Mouse (Mus musculus) thymus, postnatal 4 days (tissue): ENCODE measurements at regions not wholly inside any gene's neighbourhood (a gene's known extent, or its start where the extent isn't known, plus 50 kb on each side); places are given as distances from the start of the nearest gene placed in this dataset.
"Not testable (repeated sequence)": the region's sequence is repeated elsewhere in the genome, so short reads cannot be mapped to it uniquely, and the experiment has no call there.

ENCODE experiments used
- DNase-seq: peaks from one replicate; pipeline ENCODE4 v3.0.0; 2021

- DNase-seq, result no peak
These were observed 56.0 kb downstream of the Ccdc71l start for GRCm38 (mm10) chr12:32434506-32435002.

GRCm38 (mm10) chr12:32435126-32435525, 56.6 kb downstream of the Ccdc71l start:
- DNase-seq, result no peak

- no peak for DNase-seq
These were observed 59.7 kb downstream of the Ccdc71l start for GRCm38 (mm10) chr12:32438209-32438608.

GRCm38 (mm10) chr12:32444770-32445169, 66.3 kb downstream of the Ccdc71l start:
- DNase-seq, result no peak

DNA sequence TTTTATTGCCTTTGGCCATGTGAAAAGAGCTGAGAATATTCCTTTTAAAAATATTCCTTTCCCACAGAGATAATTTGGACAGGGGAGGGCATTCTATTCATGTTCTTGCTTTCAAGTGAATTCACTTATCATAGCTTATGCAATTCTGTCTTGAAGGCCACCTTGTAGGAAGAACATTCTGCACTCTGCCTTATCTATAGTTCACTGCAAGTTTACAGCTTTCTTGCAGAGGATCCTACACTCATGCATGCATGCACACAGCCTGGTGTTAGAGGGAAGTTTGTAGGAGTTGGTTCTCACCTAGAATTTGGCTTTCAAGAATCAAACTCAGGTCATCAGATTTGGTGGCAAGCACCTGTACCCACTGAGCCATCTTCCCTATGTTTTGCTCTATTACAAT, 67.4 kb downstream of the Ccdc71l start:
- DNase-seq, result no peak

GRCm38 (mm10) chr12:32449373-32449772, 70.9 kb downstream of the Ccdc71l start:
- no peak for DNase-seq

DNA sequence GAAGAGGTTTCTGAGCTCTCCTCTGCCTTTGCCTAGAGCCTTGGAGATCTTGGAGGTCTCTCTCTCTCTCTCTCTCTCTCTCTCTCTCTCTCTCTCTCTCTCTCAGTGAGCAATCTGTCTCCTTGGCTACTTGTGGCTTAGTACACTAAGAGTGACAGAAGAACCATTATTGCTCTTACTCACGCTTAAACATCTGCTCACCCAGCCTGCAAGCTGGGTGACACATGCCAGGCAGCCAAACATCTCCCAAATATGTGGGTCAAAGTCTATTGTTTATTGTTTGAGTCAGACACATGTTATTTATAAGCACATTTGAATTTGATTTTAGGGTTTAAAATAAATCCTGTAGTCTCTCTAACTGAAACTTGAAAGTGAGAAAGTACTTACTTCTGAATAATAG, 72.7 kb downstream of the Ccdc71l start:
- no peak for DNase-seq

- DNase-seq, result no peak
These were observed 76.3 kb downstream of the Ccdc71l start for GRCm38 (mm10) chr12:32454794-32455193.

DNA sequence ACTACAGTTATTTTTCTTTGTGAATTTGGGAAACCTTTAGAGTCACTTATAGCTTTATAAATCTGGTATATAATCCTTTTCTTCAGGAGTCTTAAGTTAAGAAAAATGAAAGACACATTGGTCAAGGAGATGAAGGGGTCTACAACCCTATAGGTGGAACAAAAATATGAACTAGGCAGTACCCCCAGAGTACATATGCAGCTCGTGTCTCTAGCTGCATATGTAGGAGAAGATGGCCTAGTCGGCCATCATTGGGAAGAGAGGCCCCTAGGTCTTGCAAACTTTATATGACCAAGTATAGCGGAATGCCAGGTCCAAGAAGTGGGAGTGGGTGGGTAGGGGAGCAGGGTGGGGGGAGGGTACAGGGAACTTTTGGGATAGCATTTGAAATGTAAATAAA, 76.7 kb downstream of the Ccdc71l start:
- DNase-seq, result not testable (repeated sequence)

GRCm38 (mm10) chr12:32455913-32456312, 77.4 kb downstream of the Ccdc71l start:
- no peak for DNase-seq

DNA sequence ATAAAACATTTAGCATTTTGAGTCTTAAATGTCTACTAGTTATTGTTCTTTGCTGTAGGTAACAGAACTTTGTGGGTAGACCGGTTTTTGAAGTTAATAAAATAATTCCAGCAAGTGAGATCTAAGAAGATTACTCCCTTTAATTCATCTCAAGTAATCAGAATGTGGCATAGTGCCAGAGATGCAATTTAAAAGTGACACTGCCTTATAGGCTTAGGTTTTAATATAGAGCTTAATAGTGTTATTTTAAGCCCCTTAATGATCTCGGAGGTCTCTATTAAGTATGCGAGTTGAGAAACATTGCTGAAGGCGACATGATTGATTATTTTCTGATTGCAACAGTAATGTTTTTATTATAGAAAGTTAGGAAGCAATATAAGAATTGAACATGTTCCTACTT, 78.3 kb downstream of the Ccdc71l start:
- no peak for DNase-seq

- no peak for DNase-seq
These were observed 79.9 kb downstream of the Ccdc71l start for GRCm38 (mm10) chr12:32458386-32458785.

- no peak for DNase-seq
These were observed 82.0 kb downstream of the Ccdc71l start for GRCm38 (mm10) chr12:32460330-32460998.

GRCm38 (mm10) chr12:32465371-32465770, 86.9 kb downstream of the Ccdc71l start:
- DNase-seq, result no peak

DNA sequence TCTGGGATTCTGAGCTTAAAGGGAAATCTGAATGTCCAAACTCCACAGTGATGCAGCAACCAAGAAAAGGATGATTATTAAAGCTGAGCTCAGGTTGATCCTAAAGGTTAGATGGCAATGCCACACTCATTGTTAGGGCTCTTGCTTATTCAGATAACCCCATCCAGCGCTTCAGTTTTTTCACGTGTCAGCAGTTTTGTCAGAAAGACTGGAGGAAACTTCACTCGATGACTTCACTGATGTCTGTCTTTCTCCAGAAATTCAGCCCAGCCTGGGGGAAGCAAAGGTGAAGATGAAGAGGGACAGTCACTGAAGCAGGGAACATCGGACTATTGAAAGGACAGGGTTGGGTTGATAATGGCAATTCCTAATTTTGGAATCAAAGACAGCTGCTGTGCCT, 91.4 kb downstream of the Ccdc71l start:
- no peak for DNase-seq

GRCm38 (mm10) chr12:32479451-32479850, 100.9 kb downstream of the Ccdc71l start:
- no peak for DNase-seq

GRCm38 (mm10) chr12:32480268-32480667, 101.8 kb downstream of the Ccdc71l start:
- DNase-seq, result no peak

DNA sequence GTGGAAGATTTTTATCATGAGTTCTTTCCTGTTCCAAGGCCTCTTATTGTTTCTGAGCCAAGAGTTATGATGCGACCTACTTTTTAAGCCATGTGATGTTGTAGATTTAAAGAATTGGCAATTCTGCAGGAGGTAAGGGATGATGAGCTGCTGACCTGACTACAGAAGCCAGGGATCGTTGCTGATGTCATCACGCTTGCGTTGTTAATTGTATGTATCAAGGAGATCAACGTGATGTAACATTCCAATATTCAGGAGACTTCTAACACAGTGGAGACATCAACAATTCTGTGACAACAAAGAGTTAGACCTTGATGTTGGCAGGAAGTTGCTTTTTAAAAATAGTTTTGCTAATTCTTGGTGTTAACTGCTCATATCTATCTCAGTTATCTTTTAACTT, 102.5 kb downstream of the Ccdc71l start:
- DNase-seq, result no peak

GRCm38 (mm10) chr12:32482343-32482742, 103.8 kb downstream of the Ccdc71l start:
- DNase-seq, result no peak

DNA sequence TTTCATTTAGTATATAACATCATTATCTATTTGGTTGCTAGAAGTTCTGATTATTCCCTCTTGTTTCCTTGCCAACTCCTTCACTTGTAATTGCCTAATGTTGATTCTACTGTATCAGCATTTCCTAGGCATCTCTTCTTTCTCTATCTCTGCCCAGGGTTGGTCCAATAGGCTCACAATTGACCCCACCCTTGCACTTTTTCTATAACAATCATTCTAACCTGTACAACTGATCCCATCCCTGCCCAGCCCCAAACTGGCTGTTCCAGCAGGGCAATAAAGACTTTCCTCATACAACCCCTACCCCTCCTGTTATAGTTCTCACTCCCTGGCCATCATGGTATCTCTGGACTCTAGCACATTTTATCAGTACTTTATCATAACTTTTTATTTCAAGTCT, 104.3 kb downstream of the Ccdc71l start:
- DNase-seq, result no peak

- DNase-seq, result no peak
These were observed 107.7 kb downstream of the Ccdc71l start for GRCm38 (mm10) chr12:32486246-32486645.

- DNase-seq, result peak; percentile 34
These were observed 108.2 kb downstream of the Ccdc71l start for GRCm38 (mm10) chr12:32486729-32487128.

GRCm38 (mm10) chr12:32487883-32488577, 109.5 kb downstream of the Ccdc71l start:
- no peak for DNase-seq

DNA sequence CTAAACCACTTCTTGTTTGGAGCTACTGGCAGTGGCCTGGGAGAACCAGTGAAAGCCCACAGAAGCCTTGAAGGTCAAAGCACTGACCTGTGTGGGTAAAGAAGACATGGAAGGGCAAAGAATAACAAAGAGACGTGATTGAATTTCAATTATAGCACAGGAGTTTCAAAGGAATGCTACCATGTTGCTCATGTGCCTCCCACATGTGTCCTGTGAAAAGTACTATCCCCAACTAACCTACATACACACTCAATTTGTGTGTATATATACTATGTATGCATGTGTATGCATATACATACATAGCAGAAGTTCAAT, 110.0 kb downstream of the Ccdc71l start:
- DNase-seq, result no peak
